Mouse (Mus musculus) intestine, postnatal 0 days (tissue): ENCODE data around the gene Themis. TPM values are rescaled to one million over a fixed set of nuclear protein-coding genes. Genes with fewer than 3 reads are reported as not detected.

Source experiments
- ATAC-seq: fragments of 200-750 bp; cut with Nextera tagmentation; 2 replicates; pipeline ENCODE4 v1.8.0; 2017; ENCODE audit warnings: mild to moderate bottlenecking, moderate TSS enrichment, moderate library complexity
- H3K27ac ChIP-seq: fragments of 300-500 bp; sonication (generic); 2 replicates; pipeline ENCODE4 v1.5.1; 2014; ENCODE audit warnings: mild to moderate bottlenecking, low read depth, low read length, moderate library complexity
- H3K27me3 ChIP-seq: fragments of 300-500 bp; sonication (generic); replicated peaks from 2 replicates; pipeline ENCODE4 v1.6.1; 2014; ENCODE audit warnings: low read length, mixed read lengths; ENCODE audit not compliant: control insufficient read depth, insufficient read depth
- H3K36me3 ChIP-seq: fragments of 300-500 bp; sonication (generic); 2 replicates; pipeline ENCODE4 v1.6.1; 2014; ENCODE audit warnings: mild to moderate bottlenecking, moderate library complexity; ENCODE audit not compliant: control insufficient read depth, insufficient read depth
- H3K4me1 ChIP-seq: fragments of 300-500 bp; sonication (generic); replicated peaks from 2 replicates; pipeline ENCODE4 v1.6.1; 2014; ENCODE audit warnings: antibody characterized with exemption, low read length, mixed read lengths; ENCODE audit not compliant: control insufficient read depth, insufficient read depth
- H3K4me2 ChIP-seq: fragments of 300-500 bp; sonication (generic); replicated peaks from 2 replicates; pipeline ENCODE4 v1.6.1; 2014; ENCODE audit warnings: low read depth, mild to moderate bottlenecking, moderate library complexity
- H3K4me3 ChIP-seq: fragments of 300-500 bp; sonication (generic); 2 replicates; pipeline ENCODE4 v1.5.1; 2014; ENCODE audit warnings: low read depth, low read length
- H3K9ac ChIP-seq: fragments of 300-500 bp; sonication (generic); 2 replicates; pipeline ENCODE4 v1.6.1; 2014; ENCODE audit warnings: mild to moderate bottlenecking, low read depth, low read length
- H3K9me3 ChIP-seq: fragments of 300-500 bp; sonication (generic); 2 replicates; pipeline ENCODE4 v1.6.1; 2016; ENCODE audit warnings: mixed run types; ENCODE audit not compliant: control insufficient read depth
- CTCF ChIP-seq: sonication (generic); IDR thresholded peaks from 2 replicates; pipeline ENCODE4 v1.5.1; 2016; ENCODE audit warnings: low read depth, mild to moderate bottlenecking, control low read depth, antibody characterized with exemption, moderate library complexity
- WGBS: fragments of 180-500 bp; shearing (Covaris S2); extraction: QIAGEN DNeasy Blood & Tissue Kit; methylation state at CpG from one replicate; pipeline ENCODE4 v1.1.7; 2014; 5-methylcytosine and 5-hydroxymethylcytosine counted together
- polyA plus RNA-seq: library from polyadenylated mRNA; unstranded; fragments of >200 nt; fragmentation: Nextera tagmentation; extraction: Ambion mirVana; gene quantifications from 2 replicates; pipeline ENCODE4 v1.2.1, GENCODE M21; 2015

The Themis gene
- polyA plus RNA-seq, 1 experiment from 2014 or later, result 0.07 TPM

GRCm38 (mm10) chr10:28822320-28822719 is 154.2 kb downstream of the Themis start:
- Histone ChIP-seq H3K36me3 (no peaks in the 10 kb centered on the region), H3K4me1 (no peaks in the 10 kb centered on the region), H3K27me3 (no peaks in the 10 kb centered on the region), H3K27ac (no peak overlapping the region), H3K4me2 (no peak overlapping the region), H3K9ac (no peak overlapping the region), H3K9me3 (no peaks in the 10 kb centered on the region), H3K4me3 (no peak overlapping the region)
- ATAC-seq, result no peak
- 76% methylated on average over 3 of the region's 3 CpGs for WGBS
- no peak for TF ChIP-seq CTCF

- ATAC-seq, result no peak
- no peaks in the 10 kb centered on the region for H3K27me3 ChIP-seq
- no peaks in the 10 kb centered on the region for H3K4me1 ChIP-seq
Observed at GRCm38 (mm10) chr10:28842605-28843004, 174.4 kb downstream of the Themis start.

GRCm38 (mm10) chr10:28843755-28844717 is 175.9 kb downstream of the Themis start:
- Histone ChIP-seq H3K9me3 (no peaks in the 10 kb centered on the region), H3K27me3 (no peaks in the 10 kb centered on the region), H3K4me2 (no peak overlapping the region), H3K27ac (no peak overlapping the region), H3K36me3 (no peaks in the 10 kb centered on the region), H3K4me3 (no peak overlapping the region), H3K9ac (no peak overlapping the region), H3K4me1 (no peaks in the 10 kb centered on the region)
- peak; percentile 88 for TF ChIP-seq CTCF
- 29% methylated on average over 7 of the region's 7 CpGs for WGBS
- ATAC-seq, result no peak

More at GRCm38 (mm10) chr10:28842605-28843004, 174.4 kb downstream of the Themis start:
- TF ChIP-seq CTCF, result no peak
- H3K27ac ChIP-seq, result no peak overlapping the region
- H3K36me3 ChIP-seq, result no peaks in the 10 kb centered on the region
- H3K4me2 ChIP-seq, result no peak overlapping the region
- H3K4me3 ChIP-seq, result no peak overlapping the region
- H3K9me3 ChIP-seq, result no peaks in the 10 kb centered on the region
- H3K9ac ChIP-seq, result no peak overlapping the region
- WGBS, result 72% methylated on average over 2 of the region's 2 CpGs

GRCm38 (mm10) chr10:28856154-28856553 is 188.0 kb downstream of the Themis start:
- H3K4me2 ChIP-seq, result no peak overlapping the region
- WGBS, result 91% methylated on average over 2 of the region's 2 CpGs
- H3K9me3 ChIP-seq, result no peaks in the 10 kb centered on the region
- ATAC-seq, result no peak
- no peak overlapping the region for H3K4me3 ChIP-seq
- H3K4me1 ChIP-seq, result no peaks in the 10 kb centered on the region
- no peak overlapping the region for H3K9ac ChIP-seq
- no peaks in the 10 kb centered on the region for H3K36me3 ChIP-seq
- H3K27ac ChIP-seq, result no peak overlapping the region
- no peaks in the 10 kb centered on the region for H3K27me3 ChIP-seq
- no peak for TF ChIP-seq CTCF

- TF ChIP-seq CTCF, result no peak
- H3K4me2 ChIP-seq, result no peak overlapping the region
- no peaks in the 10 kb centered on the region for H3K36me3 ChIP-seq
- no peak overlapping the region for H3K27ac ChIP-seq
- H3K9me3 ChIP-seq, result no peaks in the 10 kb centered on the region
- no peak overlapping the region for H3K9ac ChIP-seq
- H3K4me1 ChIP-seq, result no peaks in the 10 kb centered on the region
- no peaks in the 10 kb centered on the region for H3K27me3 ChIP-seq
- 79% methylated on average over 4 of the region's 4 CpGs for WGBS
- H3K4me3 ChIP-seq, result no peak overlapping the region
- no peak for ATAC-seq
Observed at GRCm38 (mm10) chr10:28870580-28871354, 202.6 kb downstream of the Themis start.

GRCm38 (mm10) chr10:28874605-28875004 is 206.4 kb downstream of the Themis start:
- Histone ChIP-seq H3K27me3 (no peaks in the 10 kb centered on the region), H3K36me3 (no peaks in the 10 kb centered on the region), H3K4me3 (no peak overlapping the region), H3K4me2 (no peak overlapping the region), H3K9ac (no peak overlapping the region), H3K27ac (no peak overlapping the region), H3K9me3 (no peaks in the 10 kb centered on the region), H3K4me1 (no peaks in the 10 kb centered on the region)
- no peak for ATAC-seq
- no peak for TF ChIP-seq CTCF
- 67% methylated on average over 4 of the region's 4 CpGs for WGBS
